Mouse (Mus musculus) macrophage (primary cell): ENCODE data around the gene Vwa1. TPM values are rescaled to one million over a fixed set of nuclear protein-coding genes. Genes with fewer than 3 reads are reported as not detected.
"Not testable (repeated sequence)": the region's sequence is repeated elsewhere in the genome, so short reads cannot be mapped to it uniquely, and the experiment has no call there.

Experiments used
- H3K27ac ChIP-seq: fragments of 350-480 bp; formaldehyde crosslinking; 2 replicates; pipeline ENCODE4 v1.9.0; 2021
- H3K36me3 ChIP-seq: fragments of 350-480 bp; formaldehyde crosslinking; 2 replicates; pipeline ENCODE4 v1.9.0; 2021; ENCODE audit errors: inconsistent target
- H3K4me3 ChIP-seq: fragments of 350-480 bp; formaldehyde crosslinking; 2 replicates; pipeline ENCODE4 v1.9.0; 2021; ENCODE audit errors: inconsistent target
- H3K79me2 ChIP-seq: fragments of 350-480 bp; formaldehyde crosslinking; 2 replicates; pipeline ENCODE4 v1.9.0; 2021; ENCODE audit errors: inconsistent target
- WGBS: methylation state at CpG from one replicate; pipeline ENCODE4 v1.1.7; 2026; ENCODE audit warnings: inconsistent platforms; ENCODE audit not compliant: missing documents; 5-methylcytosine and 5-hydroxymethylcytosine counted together
- polyA plus RNA-seq: library from polyadenylated mRNA; stranded (reverse); fragments of 250-400 nt; gene quantifications from 3 replicates; pipeline ENCODE4 v1.2.4, GENCODE M21; 2018; ENCODE audit warnings: inconsistent platforms

Vwa1 gene
- polyA plus RNA-seq, 1 experiment from 2014 or later: 0.09 TPM

DNA sequence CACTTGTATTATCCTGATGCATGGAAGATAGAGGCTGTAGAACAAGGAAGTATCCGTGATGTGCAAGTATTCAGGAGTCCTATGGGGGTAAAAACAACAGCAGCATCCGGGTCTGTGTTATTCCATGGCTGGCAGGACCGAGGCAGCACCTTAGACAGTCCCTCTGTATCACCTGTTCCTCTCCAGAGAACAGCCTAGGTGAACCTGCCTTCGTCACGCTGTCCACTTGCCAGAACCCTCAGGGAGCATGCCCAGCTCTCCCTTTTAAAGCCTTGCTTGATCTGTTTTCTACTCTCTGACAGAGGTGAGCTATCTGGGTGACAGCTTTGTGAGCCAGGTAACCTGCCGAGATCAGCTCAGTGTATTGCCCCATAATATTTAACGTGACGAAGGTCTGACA lies 30.0 kb downstream of the Vwa1 start:
- H3K27ac ChIP-seq: no peak overlapping the region
- H3K36me3 ChIP-seq: peaks cover 40% of the 10 kb centered on the region; the same call in 1 of the 2 replicates
- no peaks in the 10 kb centered on the region for H3K79me2 ChIP-seq
- no peak overlapping the region for H3K4me3 ChIP-seq
- WGBS: 93% methylated on average over 8 of the region's 8 CpGs

DNA sequence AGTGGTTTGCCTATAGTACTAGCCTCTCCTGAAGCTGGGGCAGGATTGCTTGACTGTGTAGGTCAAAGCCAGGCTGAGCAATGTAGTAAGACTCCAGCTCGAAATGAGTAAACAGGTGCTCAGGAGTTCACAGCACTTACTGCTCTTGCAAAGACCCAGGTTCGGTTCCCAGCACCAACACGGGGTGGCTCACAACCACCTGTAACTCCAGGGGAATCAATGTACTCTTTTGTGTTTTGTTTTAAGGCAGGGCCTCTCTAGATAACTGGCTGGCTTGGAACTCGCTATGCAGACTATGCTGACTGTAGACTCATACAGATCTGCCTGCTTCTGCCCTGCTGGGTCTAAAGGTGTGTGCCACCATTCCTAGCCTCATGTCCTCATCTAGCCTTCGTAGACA lies 31.8 kb downstream of the Vwa1 start:
- H3K36me3 ChIP-seq: peaks cover 29% of the 10 kb centered on the region; the same call in 1 of the 2 replicates
- no peak overlapping the region for H3K4me3 ChIP-seq
- 95% methylated on average over 5 of the region's 5 CpGs for WGBS
- no peak overlapping the region for H3K27ac ChIP-seq
- no peaks in the 10 kb centered on the region for H3K79me2 ChIP-seq

- H3K79me2 ChIP-seq, H3K27ac ChIP-seq, H3K4me3 ChIP-seq: not testable (repeated sequence)
- H3K36me3 ChIP-seq: peaks cover 14% of the 10 kb centered on the region; the same call in 1 of the 2 replicates
- 95% methylated on average over 10 of the region's 10 CpGs for WGBS
Observed at GRCm38 (mm10) chr4:155740681-155741080, 33.8 kb downstream of the Vwa1 start.

DNA sequence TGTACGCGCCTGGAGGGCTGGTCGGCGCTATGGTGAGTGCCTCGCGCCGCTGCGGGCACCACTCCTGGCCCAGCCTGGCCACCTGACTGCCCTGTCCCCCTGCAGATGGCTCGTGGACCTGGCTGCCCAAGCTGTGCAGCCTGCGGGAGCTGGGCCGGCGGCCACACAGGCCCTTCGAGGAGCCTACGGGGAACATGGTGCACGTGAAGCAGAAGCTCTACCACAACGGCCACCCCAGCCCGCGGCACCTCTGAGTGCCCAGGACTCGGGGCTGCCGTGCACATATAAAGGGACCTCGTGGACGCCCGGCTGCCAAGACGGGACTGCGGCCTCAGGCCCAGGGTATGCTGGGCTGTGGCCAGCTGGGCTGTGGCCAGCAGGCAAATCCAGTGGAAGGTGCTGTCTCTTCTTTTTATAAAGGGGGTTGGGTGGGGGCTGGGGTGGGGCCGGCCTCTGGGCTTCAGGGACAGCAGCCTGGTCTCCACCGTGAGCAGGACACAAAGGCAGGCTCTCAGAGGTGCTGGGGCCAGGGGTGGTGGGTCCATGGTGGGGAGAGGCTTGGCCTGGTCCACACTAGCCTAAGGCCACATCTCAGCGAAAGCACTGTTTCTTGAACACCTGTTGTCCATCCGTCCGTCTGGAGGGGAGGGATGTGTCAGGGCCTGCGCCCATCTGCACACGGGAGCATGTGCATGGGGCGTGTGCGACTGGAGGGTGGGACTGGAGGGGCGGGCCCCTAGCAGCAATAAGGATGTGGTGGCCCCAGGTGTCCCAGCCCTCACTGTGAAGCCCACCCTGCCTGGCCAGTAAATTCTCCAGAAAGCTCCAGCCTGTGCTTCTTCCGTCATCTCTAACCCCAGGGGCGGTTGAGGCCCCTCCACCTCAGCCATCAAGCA lies 34.5 kb downstream of the Vwa1 start:
- H3K27ac ChIP-seq: no peak overlapping the region
- peaks cover 13% of the 10 kb centered on the region; the same call in 1 of the 2 replicates for H3K36me3 ChIP-seq
- WGBS: 95% methylated on average over 27 of the region's 37 CpGs
- H3K4me3 ChIP-seq: no peak overlapping the region
- no peaks in the 10 kb centered on the region for H3K79me2 ChIP-seq

DNA sequence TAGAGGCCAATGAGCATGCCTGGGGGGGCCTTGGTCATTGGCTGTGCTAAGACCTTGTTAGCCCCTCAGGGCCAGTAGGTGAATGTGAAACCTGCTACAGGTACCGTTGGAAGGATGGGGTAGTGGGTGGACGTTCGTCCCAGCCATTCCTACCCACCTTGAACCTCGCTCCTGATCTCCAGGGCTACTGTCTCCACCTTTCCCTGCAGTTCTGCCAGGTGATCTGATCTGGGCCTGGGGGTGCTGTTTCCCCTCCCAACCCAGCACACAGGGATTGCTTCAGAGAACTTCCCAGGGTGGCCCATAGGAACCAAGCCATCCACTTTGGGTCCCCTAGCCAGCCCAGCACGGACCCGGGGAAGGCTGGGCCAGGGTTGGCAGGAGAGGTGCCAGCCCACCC lies 35.3 kb downstream of the Vwa1 start:
- peaks cover 11% of the 10 kb centered on the region; the same call in 1 of the 2 replicates for H3K36me3 ChIP-seq
- no peak overlapping the region for H3K27ac ChIP-seq
- H3K4me3 ChIP-seq: no peak overlapping the region
- 94% methylated on average over 6 of the region's 6 CpGs for WGBS
- H3K79me2 ChIP-seq: no peaks in the 10 kb centered on the region

- Histone ChIP-seq H3K36me3 (peaks cover 2% of the 10 kb centered on the region; the same call in 1 of the 2 replicates), H3K4me3 (no peak overlapping the region), H3K79me2 (peaks cover 5% of the 10 kb centered on the region; the same call in 1 of the 2 replicates), H3K27ac (no peak overlapping the region)
- 76% methylated on average over 8 of the region's 8 CpGs for WGBS
Observed at GRCm38 (mm10) chr4:155738262-155738661, 36.2 kb downstream of the Vwa1 start.

DNA sequence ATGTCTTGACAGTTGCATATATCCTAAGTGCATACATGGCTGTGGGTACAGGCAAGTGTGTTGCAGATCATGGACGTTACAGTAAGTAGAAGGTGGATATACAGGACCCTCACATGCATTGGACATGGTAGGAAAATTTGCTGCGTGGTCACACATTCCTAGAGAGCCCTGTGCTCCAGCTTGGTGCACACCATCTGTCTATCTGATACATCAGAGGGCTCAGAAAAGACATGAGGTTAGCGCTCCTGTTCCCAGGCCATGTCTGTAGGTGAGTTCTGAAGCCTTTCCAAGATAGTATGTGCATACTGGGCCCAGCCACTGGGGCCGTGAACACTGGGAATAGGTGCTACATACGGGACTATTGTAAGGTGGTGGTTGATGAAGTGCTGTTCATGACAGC lies 38.1 kb downstream of the Vwa1 start:
- no peaks in the 10 kb centered on the region; the same call in 1 of the 2 replicates for H3K36me3 ChIP-seq
- 94% methylated on average over 5 of the region's 5 CpGs for WGBS
- no peak overlapping the region for H3K4me3 ChIP-seq
- peaks cover 5% of the 10 kb centered on the region; the same call in 1 of the 2 replicates for H3K79me2 ChIP-seq
- H3K27ac ChIP-seq: no peak overlapping the region

GRCm38 (mm10) chr4:155735788-155736187 lies 38.7 kb downstream of the Vwa1 start:
- Histone ChIP-seq H3K27ac (no peak overlapping the region), H3K79me2 (peaks cover 5% of the 10 kb centered on the region; the same call in 1 of the 2 replicates), H3K36me3 (no peaks in the 10 kb centered on the region; the same call in 1 of the 2 replicates), H3K4me3 (peak overlapping the region; percentile 29)
- WGBS: 73% methylated on average over 5 of the region's 5 CpGs

GRCm38 (mm10) chr4:155734951-155735702 lies 39.4 kb downstream of the Vwa1 start:
- 1% methylated on average over 52 of the region's 79 CpGs for WGBS
- peak overlapping the region; percentile 29 for H3K4me3 ChIP-seq
- peaks cover 5% of the 10 kb centered on the region; the same call in 1 of the 2 replicates for H3K79me2 ChIP-seq
- no peaks in the 10 kb centered on the region; the same call in 1 of the 2 replicates for H3K36me3 ChIP-seq
- no peak overlapping the region for H3K27ac ChIP-seq

DNA sequence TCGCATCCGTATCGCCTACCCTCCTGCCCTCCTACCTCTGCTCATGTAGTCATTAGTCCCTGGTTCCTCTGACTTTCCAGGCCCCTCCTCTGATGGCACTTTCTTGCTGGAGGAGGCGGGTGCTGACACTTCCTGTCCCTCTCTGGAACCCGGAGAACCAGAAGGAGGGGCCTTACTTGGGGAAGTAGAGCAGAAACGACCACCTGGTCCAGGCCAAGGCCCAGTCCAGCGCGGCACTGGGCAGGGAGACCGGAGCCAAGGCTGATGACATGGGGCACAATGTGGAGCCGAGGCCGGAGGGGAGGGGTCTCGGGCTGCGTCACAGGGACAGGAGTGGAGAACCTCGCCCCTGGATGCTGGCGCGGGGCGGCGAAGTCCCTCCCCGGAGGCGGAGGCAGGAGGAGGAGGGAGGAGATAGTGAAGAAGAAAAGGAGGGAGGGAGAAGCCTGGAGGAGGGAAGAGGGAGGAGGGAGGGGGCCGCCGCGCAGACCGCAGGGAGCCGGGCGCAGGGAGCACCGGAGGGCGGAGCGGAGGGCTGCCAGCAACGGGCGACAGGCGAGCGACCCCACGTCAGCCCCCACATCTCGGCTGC lies 40.1 kb downstream of the Vwa1 start, which contains the start of gene Tmem240:
Tmem240 (plus strand) TSS at position 451 of the 592 bp plus-strand sequence.
- Histone ChIP-seq H3K4me3 (peak within 1 kb of the TSS; percentile 48), H3K36me3 (no peaks in the 10 kb centered on the region; the same call in 1 of the 2 replicates)
- 1% methylated on average over 15 of the region's 35 CpGs for WGBS

DNA sequence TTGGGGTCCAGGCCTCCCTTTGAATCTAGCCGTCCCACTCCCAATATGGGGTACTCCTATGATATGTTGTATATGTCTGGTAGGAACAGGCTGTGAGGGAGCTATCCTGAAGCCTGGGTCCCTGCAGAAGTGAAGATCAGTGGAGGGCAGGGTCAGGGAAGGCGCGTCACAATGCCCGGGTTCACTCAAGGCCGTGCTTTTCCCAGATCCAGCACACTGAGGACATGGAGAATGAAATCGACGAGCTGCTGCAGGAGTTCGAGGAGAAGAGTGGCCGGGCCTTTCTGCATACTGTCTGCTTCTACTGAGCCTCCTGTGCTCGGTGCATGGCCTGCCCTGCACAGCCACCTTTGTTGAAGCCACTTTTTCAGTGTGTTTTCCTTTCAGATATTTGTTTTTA lies 41.2 kb downstream of the Vwa1 start:
- peak overlapping the region; percentile 48; the same call in 1 of the 2 replicates for H3K4me3 ChIP-seq
- WGBS: 96% methylated on average over 7 of the region's 10 CpGs
- H3K36me3 ChIP-seq: no peaks in the 10 kb centered on the region; the same call in 1 of the 2 replicates
- peaks cover 5% of the 10 kb centered on the region; the same call in 1 of the 2 replicates for H3K79me2 ChIP-seq
- peak overlapping the region; percentile 84 for H3K27ac ChIP-seq

More for the DNA sequence above, 40.1 kb downstream of the Vwa1 start, which contains the start of gene Tmem240:
- Histone ChIP-seq H3K79me2 (peaks cover 5% of the 10 kb centered on the region; the same call in 1 of the 2 replicates), H3K27ac (peak within 1 kb of the TSS; percentile 84)

DNA sequence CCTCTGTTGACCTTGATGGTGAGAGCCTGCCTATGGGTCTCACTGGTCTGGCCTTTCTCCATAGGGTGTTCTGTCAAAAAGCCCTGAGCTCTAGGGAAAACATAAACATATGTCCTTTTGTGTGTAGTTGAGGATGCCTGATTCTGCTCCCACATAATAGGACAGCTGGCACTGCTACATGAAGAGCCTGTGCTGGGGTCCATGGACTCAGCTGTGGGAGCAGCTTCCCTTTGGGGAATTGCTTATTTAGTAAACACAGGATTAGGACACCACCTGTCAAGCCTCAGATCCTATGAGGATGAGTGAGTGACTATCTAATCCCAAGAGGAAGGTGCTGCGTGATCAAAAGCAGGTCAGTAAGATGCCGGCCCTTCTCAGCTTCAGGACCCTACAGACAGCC lies 46.5 kb downstream of the Vwa1 start:
- Histone ChIP-seq H3K79me2 (no peaks in the 10 kb centered on the region; the same call in 1 of the 2 replicates), H3K4me3 (no peak overlapping the region), H3K27ac (no peak overlapping the region), H3K36me3 (peaks cover 27% of the 10 kb centered on the region)
- 100% methylated on average over 2 of the region's 2 CpGs for WGBS

- no peak overlapping the region for H3K4me3 ChIP-seq
- H3K79me2 ChIP-seq: no peaks in the 10 kb centered on the region; the same call in 1 of the 2 replicates
- no peak overlapping the region for H3K27ac ChIP-seq
- WGBS: 29% methylated on average over 3 of the region's 4 CpGs
- H3K36me3 ChIP-seq: peaks cover 36% of the 10 kb centered on the region
Observed at GRCm38 (mm10) chr4:155721668-155722083, 52.8 kb downstream of the Vwa1 start.
